Mouse (Mus musculus): ENCODE data around the gene Sat1. TPM values are rescaled to one million over a fixed set of nuclear protein-coding genes. Genes with fewer than 3 reads are reported as not detected.

The Sat1 gene
- polyA plus RNA-seq, 1 experiment: 98.1 TPM

DNA sequence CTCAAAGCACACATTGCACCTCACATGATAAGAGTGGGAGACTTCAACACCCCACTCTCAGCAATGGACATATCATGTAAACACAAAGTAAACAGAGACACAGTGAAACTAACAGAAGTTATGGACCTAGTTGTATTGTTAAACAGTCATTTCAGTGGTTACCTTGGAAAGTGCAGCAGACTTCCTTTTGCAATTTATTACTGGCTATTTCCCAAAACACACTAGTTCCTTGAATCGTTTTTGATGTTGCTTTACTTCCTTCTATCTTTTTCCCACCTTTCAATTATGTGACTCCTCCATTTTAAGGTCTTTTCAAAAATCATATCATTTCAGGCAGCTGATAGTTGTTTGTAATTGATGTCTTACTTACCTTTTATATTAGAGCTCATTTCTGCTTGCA is 44.5 kb downstream of the Sat1 start:
- Histone ChIP-seq H3K4me1 (ENCODE audit: control insufficient read depth, insufficient read depth, low read length) (no peaks in the 10 kb centered on the region), H3K27ac (ENCODE audit: insufficient read depth, low read length) (no peak overlapping the region), H3K4me3 (ENCODE audit: insufficient read depth, low read length) (no peak overlapping the region)
- TF ChIP-seq POLR2A (IDR thresholded peaks at IDR 0.05; ENCODE audit: extremely low read depth, insufficient read depth, low read length) (no peak), CTCF (IDR thresholded peaks at IDR 0.05; ENCODE audit: extremely low read depth, insufficient read depth, low read length) (no peak)

- Histone ChIP-seq H3K4me3 (ENCODE audit: insufficient read depth, low read length) (no peak overlapping the region), H3K27ac (ENCODE audit: insufficient read depth, low read length) (no peak overlapping the region), H3K4me1 (ENCODE audit: control insufficient read depth, insufficient read depth, low read length) (no peaks in the 10 kb centered on the region)
- no peak for TF ChIP-seq POLR2A (IDR thresholded peaks at IDR 0.05; ENCODE audit: extremely low read depth, insufficient read depth, low read length)
These were observed 46.4 kb downstream of the Sat1 start for GRCm38 (mm10) chrX:155169886-155170285.

- no peaks in the 10 kb centered on the region for H3K4me1 ChIP-seq (ENCODE audit: control insufficient read depth, insufficient read depth, low read length)
- no peak overlapping the region for H3K4me3 ChIP-seq (ENCODE audit: insufficient read depth, low read length)
- TF ChIP-seq POLR2A (IDR thresholded peaks at IDR 0.05; ENCODE audit: extremely low read depth, insufficient read depth, low read length): no peak
- no peak for TF ChIP-seq CTCF (IDR thresholded peaks at IDR 0.05; ENCODE audit: extremely low read depth, insufficient read depth, low read length)
- H3K27ac ChIP-seq (ENCODE audit: insufficient read depth, low read length): no peak overlapping the region
These were observed 48.6 kb downstream of the Sat1 start for GRCm38 (mm10) chrX:155167667-155168066.

GRCm38 (mm10) chrX:155166313-155166712 is 49.9 kb downstream of the Sat1 start:
- Histone ChIP-seq H3K4me1 (ENCODE audit: control insufficient read depth, insufficient read depth, low read length) (no peaks in the 10 kb centered on the region), H3K4me3 (ENCODE audit: insufficient read depth, low read length) (no peak overlapping the region), H3K27ac (ENCODE audit: insufficient read depth, low read length) (no peak overlapping the region)
- TF ChIP-seq CTCF (IDR thresholded peaks at IDR 0.05; ENCODE audit: extremely low read depth, insufficient read depth, low read length): no peak
- no peak for TF ChIP-seq POLR2A (IDR thresholded peaks at IDR 0.05; ENCODE audit: extremely low read depth, insufficient read depth, low read length)

DNA sequence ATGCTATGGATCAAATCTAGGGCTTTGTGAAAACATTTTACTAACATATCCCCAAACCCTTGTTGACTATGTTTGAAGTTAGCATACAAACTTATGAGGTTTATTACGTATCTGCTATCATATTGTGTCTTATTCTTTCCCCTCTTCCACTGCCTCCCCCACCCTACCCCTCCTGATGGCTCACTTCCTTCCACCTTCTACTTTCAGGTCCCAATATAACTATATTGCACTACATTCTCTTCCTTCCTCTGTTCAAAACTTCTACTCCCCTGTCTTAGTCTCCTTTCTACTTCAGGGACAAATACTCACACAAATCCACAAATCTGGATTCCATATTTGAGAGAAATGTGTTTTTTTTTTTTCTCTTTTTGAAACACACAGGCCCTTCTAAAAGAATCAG is 52.7 kb downstream of the Sat1 start:
- TF ChIP-seq POLR2A (IDR thresholded peaks at IDR 0.05; ENCODE audit: extremely low read depth, insufficient read depth, low read length): no peak
- no peak for TF ChIP-seq CTCF (IDR thresholded peaks at IDR 0.05; ENCODE audit: extremely low read depth, insufficient read depth, low read length)
- H3K27ac ChIP-seq (ENCODE audit: insufficient read depth, low read length): no peak overlapping the region
- no peak overlapping the region for H3K4me3 ChIP-seq (ENCODE audit: insufficient read depth, low read length)
- H3K4me1 ChIP-seq (ENCODE audit: control insufficient read depth, insufficient read depth, low read length): no peaks in the 10 kb centered on the region

Other genes starting within 250 kb of the Sat1 start
- not detected in 2 replicates for gene Magea8, start 220.6 kb downstream of the Sat1 start, polyA plus RNA-seq (2012; rRNA removed)
- gene Magea5, start 153.3 kb downstream of the Sat1 start, polyA plus RNA-seq (2012; rRNA removed): not detected in 2 replicates
- not detected in 2 replicates for gene Magea1, start 126.7 kb downstream of the Sat1 start, polyA plus RNA-seq (2012; rRNA removed)
- gene Magea2, start 122.8 kb downstream of the Sat1 start, polyA plus RNA-seq (2012; rRNA removed): not detected in 2 replicates
- gene Cldn34b2, start 88.0 kb downstream of the Sat1 start, polyA plus RNA-seq (2012; rRNA removed): not detected in 2 replicates
- gene Acot9, start 46.0 kb upstream of the Sat1 start, polyA plus RNA-seq (2012; rRNA removed): 16.3 and 18.0 TPM in 2 replicates
- 30.8 and 35.8 TPM in 2 replicates for gene Prdx4, start 124.3 kb upstream of the Sat1 start, polyA plus RNA-seq (2012; rRNA removed)